Mouse (Mus musculus): ENCODE measurements around the gene Klhl2.

Gene Klhl2

GRCm38 (mm10) chr8:64849897-64850541 is at the start of gene Klhl2:
Klhl2 (minus strand) TSS chr8:64850017.
- DNase-seq (ENCODE audit: low read depth in 2 of 2, low spot score in 2 of 2) = peak; percentile 35 to 37

- no peak for DNase-seq (ENCODE audit: low read depth in 2 of 2, low spot score in 2 of 2)
Observed at GRCm38 (mm10) chr8:64898710-64899109, 48.9 kb upstream of the Klhl2 start.

- DNase-seq (ENCODE audit: low read depth in 2 of 2, low spot score in 2 of 2) = no peak
Observed at GRCm38 (mm10) chr8:64896731-64897130, 46.9 kb upstream of the Klhl2 start.

- no peak for DNase-seq (ENCODE audit: low read depth in 2 of 2, low spot score in 2 of 2)
Observed at GRCm38 (mm10) chr8:64880619-64881200, 30.9 kb upstream of the Klhl2 start.

GRCm38 (mm10) chr8:64877630-64878312 is 28.0 kb upstream of the Klhl2 start:
- no peak for DNase-seq (ENCODE audit: low read depth in 2 of 2, low spot score in 2 of 2)

- peak in 1 of 2 experiments; percentile 21 for DNase-seq (ENCODE audit: low read depth in 2 of 2, low spot score in 2 of 2)
Observed at GRCm38 (mm10) chr8:64871469-64872165, 21.8 kb upstream of the Klhl2 start.

- DNase-seq (ENCODE audit: low read depth in 2 of 2, low spot score in 2 of 2) = no peak
Observed at GRCm38 (mm10) chr8:64870218-64870617, 20.4 kb upstream of the Klhl2 start.

GRCm38 (mm10) chr8:64849091-64849896 is 523 bp downstream of the Klhl2 start:
- DNase-seq (ENCODE audit: low read depth in 2 of 2, low spot score in 2 of 2) = peak in 1 of 2 experiments; percentile 14

GRCm38 (mm10) chr8:64848245-64848785 is 1.5 kb downstream of the Klhl2 start:
- no peak for DNase-seq (ENCODE audit: low read depth in 2 of 2, low spot score in 2 of 2)

- no peak for DNase-seq (ENCODE audit: low read depth in 2 of 2, low spot score in 2 of 2)
Observed at GRCm38 (mm10) chr8:64847650-64848049, 2.2 kb downstream of the Klhl2 start.

- DNase-seq (ENCODE audit: low read depth in 2 of 2, low spot score in 2 of 2) = no peak
Observed at GRCm38 (mm10) chr8:64847241-64847640, 2.6 kb downstream of the Klhl2 start.

- no peak for DNase-seq (ENCODE audit: low read depth in 2 of 2, low spot score in 2 of 2)
Observed at GRCm38 (mm10) chr8:64845314-64845713, 4.5 kb downstream of the Klhl2 start.

GRCm38 (mm10) chr8:64844043-64844481 is 5.8 kb downstream of the Klhl2 start:
- DNase-seq (ENCODE audit: low read depth in 2 of 2, low spot score in 2 of 2) = no peak

- no peak for DNase-seq (ENCODE audit: low read depth in 2 of 2, low spot score in 2 of 2)
Observed at GRCm38 (mm10) chr8:64843168-64843567, 6.6 kb downstream of the Klhl2 start.

GRCm38 (mm10) chr8:64841747-64842406 is 7.9 kb downstream of the Klhl2 start:
- DNase-seq (ENCODE audit: low read depth in 2 of 2, low spot score in 2 of 2) = no peak

GRCm38 (mm10) chr8:64839628-64840027 is 10.2 kb downstream of the Klhl2 start:
- DNase-seq (ENCODE audit: low read depth in 2 of 2, low spot score in 2 of 2) = no peak

GRCm38 (mm10) chr8:64835475-64836122 is 14.2 kb downstream of the Klhl2 start:
- DNase-seq (ENCODE audit: low read depth in 2 of 2, low spot score in 2 of 2) = no peak

- no peak for DNase-seq (ENCODE audit: low read depth in 2 of 2, low spot score in 2 of 2)
Observed at GRCm38 (mm10) chr8:64834071-64834877, 15.5 kb downstream of the Klhl2 start.

Data from CD8-positive naive resting alpha-beta T cell, adult 2 months (primary cell).